Mouse (Mus musculus) layer of hippocampus, postnatal 25 days (tissue): ENCODE data around the gene Pgap1. TPM values are rescaled to one million over a fixed set of nuclear protein-coding genes. Genes with fewer than 3 reads are reported as not detected.

Source experiments
- DNase-seq, 2 experiments: peaks; one replicate each; pipeline ENCODE4 v3.0.0; 2022; ENCODE audit warnings: mixed read lengths in 2 of 2, low spot score in 1 of 2; ENCODE audit errors: extremely low spot score in 1 of 2
- total RNA-seq, 2 experiments: library from RNA; stranded (reverse); gene quantifications; 2 replicates each; pipeline ENCODE4 v1.2.3; 2021

Gene Pgap1
- 10 to 100 TPM; 20.1 to 22.6 TPM for total RNA-seq

DNA sequence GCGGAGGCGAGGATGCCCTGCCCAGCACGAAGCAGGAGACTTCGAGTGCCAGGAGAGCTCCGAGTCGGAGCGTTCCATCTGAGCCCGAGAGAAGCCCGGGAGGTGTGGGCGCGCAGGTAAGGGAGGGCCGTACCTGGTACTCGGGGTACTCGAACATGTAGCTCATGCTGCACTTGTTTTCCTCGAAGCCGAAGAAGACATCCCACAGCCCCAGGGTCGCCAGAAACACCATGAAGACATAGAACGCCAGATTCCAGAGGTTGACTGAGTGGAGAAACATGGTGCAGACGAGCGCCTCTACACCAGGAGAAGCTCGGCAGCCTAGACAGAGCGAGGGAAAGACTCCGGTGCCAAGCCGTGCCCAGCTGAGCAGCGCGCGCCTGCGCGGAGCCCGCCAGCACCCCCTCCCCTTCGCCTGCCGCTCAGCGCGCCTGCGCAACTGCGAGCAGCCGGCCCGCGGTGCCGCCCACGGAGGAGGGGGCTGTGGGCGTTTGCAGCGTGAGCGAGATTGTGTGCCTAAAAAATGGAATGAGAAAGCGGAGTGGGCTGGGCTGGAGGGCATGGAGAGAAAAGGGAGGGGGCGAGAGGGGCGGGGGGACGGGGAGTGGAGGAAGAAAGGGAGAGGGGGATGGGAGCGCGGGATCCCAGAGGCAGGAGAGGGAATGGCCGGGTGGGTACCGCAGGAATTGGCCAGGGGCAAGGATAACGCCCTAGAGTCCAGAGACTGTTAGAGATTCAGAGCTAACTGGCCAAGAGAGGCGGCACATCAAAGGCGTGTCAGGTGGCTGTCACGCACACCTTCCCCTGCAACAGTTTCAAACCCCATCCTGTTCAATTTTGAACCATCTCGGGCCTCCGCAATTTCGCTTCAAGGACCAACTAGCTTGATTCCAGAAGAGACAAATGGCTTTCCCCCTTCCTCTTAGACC, at the start of gene Pgap1:
TSS of gene Pgap1 (minus strand) at position 384 of the 929 bp plus-strand sequence.
- peak; percentile 78 to 80 for DNase-seq

DNA sequence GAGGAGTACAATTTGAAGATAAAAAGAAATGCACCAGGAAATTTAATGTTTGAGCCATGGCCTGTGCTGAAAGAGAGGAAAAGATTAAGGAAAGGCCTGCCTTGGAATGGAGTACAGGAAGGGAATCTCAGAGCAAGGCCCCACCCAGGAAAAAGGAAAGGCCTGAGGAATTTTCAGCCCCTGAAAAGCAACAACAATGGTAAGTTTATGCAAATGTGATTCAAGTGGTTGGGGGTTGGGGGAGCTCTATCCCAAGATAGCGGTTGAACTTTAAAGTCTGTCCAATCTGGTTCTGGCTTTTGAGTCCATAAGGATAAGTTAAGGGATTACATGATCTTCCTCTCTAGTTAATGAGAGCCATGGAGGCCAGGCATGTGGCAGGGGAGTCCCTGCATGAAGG, 49.5 kb upstream of the Pgap1 start:
- DNase-seq = no peak

DNA sequence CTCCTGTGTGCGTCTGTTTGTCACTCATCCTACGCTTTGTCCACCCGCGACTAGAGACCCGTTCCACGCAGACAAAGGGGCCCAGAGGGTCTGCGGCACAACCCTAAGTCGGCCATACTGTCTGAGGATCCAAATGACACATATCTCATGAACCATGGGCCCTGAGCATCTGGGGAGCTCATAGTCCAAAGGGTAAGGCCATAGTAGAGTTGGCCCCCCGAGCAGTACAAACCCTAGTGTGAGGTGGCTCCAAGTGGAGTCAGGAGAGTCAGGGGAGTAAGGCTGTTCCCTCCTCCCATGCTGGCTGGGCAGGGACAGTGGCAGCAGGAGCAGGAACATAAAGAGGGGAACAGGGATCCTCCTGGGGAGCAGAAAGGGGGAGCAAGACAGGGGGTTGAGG, 44.2 kb upstream of the Pgap1 start:
- no peak for DNase-seq

DNA sequence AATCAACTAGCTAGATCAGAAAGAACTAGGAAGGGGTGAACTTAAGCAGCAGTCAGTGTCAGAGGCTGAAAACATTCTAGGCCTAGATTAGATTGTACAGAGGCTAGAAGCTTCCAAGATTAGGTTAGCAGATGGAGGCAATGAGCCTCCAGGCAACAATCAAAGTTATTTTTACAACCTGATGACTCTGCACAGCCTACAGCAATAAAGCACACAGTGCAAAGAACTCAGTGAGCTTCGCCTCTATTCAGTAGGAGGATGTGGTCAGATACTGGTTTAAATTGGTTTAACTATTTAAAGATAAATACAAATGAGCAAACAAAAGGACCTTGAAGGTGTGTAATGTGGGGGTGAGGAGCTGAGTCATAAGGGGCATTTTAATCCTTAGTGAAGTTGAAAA, 42.8 kb upstream of the Pgap1 start:
- DNase-seq = no peak

DNA sequence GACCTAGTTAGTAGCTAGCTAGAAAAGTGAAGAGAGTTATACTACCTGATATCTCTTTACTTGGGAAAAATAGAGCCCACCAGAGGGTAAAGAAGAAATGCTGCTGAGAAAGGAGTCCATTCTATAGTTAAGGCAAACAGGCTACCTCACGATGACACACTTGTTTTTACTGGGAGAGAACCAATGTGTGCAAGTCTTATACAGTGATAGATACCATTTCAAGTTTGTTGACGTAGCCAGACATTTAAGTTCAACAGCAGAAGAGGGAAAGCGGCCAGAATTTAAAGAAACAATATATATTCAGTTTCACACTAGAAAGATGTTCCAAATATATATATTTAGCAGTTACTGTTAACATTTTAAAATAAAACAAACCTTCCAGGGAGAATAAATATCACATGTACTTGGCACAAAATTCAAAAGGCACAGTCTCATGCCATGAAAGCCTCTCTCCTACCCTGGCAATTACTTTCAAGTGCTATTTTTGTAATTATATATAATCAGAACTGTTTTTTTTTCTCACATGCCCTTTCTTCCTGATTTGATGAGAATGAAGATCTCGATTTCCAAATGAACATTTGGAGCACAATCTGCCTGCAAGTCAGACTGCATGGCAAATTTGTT, 40.2 kb upstream of the Pgap1 start:
- no peak for DNase-seq

DNA sequence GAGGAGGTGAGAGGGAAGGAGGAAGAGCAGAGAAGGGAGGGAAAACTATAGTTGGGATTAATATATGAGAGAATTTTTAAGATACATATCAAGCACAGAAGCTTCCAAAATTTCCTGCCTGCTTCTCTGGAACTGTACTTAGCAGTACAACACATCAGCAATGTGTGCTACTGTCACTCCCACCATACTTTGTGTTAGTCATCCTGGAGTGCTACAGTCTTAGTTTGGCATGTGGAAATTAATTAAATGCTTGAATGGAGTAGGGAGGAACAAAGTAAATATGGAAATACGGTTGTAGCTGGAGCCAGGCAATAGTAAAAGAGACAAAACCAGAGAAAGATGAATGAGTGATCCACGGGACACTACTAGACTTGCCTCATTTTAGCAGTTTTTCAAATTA, 38.7 kb upstream of the Pgap1 start:
- no peak for DNase-seq

DNA sequence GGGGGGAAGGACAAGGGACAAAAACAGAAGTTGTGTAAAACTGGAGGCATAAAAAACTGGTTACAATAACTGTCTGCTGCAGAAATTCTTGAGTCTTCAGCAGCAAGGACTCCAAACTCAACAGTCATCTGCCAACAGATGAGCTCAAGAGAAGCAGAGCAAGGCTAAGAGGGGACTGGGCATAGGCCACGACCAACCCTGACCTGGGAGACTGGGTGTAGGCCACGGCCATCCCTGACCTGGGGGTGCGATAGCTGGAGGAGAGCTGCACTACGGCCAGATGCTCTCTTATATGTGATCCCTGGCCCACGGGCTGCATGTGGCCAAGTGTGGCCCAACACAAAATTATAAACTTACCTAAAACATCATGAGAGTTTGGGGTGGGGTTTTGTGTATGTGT, 29.6 kb upstream of the Pgap1 start:
- no peak for DNase-seq

DNA sequence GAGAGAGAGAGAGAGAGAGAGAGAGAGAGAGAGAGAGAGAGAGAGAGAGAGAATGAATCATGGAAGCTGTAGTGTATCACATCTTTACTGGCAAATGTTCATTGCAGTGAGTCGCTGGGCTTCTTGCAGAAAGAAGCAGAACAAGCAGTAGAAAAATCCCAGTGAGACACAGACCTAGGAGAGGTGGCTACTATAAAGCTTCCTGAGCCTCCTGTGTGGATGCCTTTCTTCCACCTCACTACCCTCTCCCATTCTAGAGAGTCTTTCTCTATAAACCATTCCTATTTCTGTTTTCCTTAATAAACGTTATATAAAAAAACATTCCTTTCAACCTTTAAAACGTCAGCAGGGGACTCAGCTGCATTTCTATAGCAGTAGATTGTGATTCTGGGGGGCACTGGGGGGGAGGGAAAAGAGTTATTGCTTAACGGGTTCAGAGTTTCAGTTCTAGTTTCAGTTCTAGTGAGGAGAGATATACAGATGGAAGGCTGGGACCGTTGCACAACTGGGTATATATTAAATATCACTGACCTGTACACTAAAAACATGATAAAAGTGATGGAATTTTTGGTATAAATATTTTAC, 28.6 kb upstream of the Pgap1 start:
- no peak for DNase-seq

DNA sequence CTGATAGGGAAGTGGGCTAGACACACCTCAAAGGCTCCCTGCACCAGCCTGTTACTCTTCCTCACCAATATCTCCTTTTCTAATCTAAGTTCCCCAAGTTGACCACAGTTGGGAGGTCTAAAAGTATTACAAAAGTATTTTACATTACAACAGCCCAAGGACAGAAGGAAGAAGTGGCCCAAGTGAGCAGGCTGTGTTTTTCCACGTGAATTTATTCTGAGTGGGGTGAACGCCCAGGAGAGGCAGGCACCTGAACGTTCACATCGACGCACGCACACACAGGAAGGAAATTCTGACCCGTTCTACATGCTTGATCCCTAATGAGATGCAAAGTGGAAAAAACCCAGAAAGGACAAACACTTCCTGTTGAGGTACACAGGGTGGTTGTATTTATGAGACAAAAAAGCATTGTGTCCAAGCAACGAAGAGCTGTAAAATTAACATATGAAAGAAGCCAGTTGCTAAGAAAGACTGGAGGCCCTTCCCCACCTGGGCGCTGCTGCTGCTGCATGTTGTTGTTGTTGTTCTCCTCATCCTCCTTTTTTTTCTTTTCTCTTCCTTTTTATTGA, 27.9 kb upstream of the Pgap1 start:
- no peak for DNase-seq

DNA sequence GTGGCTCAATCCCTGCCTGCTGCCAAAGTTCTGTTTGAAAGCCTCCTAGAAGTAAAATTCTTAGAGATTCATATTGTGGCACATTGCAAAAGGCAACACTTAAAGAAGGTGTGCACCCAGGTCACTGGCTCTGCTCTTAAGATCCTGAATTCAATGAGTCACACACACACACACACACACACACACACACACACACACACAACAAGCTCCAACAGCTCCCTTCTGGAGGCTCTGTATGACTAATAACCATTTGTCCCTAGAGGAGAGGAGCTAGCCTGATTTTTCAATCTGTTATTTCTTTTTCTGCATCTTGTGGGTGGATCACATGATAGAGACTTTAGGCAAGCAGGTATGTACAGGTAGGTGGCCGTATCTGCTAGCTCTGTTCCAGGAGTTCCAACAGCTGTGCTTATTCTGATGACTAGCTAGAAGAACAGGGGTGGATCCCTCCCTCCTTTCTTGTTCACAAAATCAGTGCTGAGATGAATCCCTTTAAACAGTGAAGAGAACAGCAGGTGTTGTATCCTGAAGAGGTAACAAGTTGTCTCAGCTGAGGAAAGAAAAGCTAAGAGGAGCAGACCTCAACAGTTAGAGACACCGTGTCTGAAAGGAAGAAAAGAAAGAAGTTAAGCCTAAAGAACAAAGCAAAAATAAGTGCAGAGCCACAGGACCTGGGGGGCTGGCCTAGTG, 27.2 kb upstream of the Pgap1 start:
- no peak for DNase-seq

DNA sequence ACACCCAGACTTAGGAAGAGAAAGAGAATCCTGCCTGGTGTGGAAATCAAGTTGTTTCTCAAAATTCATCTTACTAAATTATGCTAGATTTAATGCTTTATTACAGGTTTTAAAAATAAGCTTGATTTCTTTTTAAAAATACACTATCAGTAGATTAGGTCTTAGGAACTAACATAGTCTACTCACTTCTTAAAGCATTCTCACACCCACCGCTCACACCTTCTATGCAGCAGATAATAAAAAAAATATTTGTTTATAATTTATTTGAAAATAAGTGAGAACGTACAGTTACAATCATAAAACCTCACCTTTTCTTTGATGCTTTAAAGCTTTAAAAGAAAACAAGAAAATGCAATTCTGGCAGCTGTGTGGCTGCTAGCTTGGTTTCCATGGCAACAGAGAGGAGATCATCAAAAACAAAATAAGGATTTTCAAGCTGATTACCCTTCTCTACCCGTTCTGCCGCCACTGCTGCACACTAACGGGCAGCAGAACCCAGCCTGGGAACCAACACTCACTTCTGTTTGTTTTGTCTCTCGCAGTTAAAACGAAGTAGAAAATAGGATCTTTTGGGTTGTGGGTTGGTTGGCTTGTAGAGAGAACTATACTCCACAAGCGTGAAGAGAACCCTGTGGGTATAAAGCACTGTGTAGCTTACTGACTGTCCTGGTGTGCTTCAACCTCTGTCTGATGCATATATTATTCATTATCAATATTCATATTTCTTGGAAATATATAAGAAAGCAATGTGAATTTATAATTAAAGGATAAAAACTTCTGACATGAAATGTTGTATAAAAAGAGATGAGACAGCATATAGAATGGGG, 21.1 kb upstream of the Pgap1 start:
- DNase-seq = no peak

DNA sequence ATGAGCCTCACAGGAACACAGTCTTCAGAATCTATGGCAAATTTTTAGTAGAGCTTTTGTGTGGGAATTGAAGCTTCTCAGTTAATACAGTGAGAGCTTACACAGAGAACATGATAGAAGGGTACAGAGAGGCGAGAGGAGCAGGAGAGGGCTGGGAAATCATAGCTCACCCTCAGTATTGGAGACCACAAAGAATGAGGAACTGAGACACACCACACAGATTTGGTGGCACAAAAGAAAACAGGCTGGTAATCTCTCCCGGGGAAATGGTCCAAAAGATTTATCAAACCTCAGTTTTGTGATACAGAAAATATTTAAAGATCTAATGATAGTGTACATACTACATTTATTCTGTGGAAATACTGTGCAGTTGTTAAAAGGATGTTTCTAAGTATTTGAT, 11.6 kb upstream of the Pgap1 start:
- DNase-seq = no peak

DNA sequence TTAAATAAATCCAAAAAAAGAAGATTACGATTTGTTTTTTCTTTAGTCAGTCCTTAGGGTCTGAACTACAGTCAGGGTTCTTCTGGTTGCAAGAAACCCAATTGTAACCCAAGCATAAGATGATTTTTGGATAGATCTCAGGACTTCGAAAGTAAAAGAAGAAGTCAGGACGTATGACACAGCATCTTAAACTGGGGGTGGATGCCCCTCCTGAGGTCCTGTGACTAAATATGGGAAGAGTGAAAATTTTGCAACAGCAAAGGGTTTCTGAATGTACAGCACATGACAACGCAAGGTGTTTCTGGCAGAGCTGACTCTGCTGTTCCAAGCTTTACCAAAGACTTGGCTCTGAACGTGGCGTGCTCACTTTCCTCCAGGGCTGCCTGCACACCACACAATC, 6.4 kb upstream of the Pgap1 start:
- DNase-seq = no peak

DNA sequence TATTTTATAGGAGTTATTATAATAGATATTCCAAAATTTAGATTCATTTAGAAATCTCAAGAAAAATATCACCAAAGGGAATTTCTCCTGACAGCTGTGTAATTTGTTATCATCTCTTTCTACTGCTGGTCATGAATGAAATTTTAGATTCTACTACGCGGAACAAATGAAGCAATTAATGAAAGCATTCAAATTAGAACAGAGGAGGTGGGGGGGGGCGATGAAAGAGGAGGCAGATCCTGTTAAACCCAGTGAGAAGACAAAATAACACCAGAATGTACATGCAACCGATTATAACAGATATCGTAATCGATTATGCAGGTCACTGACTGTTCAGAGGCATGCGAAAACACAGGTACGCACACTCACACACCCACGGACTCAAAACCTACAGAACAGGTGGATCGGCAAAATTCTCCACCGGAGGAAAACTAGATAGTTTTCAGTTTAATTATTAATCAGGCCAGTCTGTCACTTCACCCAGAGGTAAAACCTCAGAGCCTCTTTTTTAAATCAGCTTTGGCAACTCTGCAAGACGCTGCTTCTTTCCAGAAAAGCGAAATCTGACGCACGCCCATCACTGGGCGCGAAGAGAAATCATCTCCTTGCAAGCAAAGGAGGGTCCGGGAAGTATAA, 780 bp downstream of the Pgap1 start:
- no peak for DNase-seq

DNA sequence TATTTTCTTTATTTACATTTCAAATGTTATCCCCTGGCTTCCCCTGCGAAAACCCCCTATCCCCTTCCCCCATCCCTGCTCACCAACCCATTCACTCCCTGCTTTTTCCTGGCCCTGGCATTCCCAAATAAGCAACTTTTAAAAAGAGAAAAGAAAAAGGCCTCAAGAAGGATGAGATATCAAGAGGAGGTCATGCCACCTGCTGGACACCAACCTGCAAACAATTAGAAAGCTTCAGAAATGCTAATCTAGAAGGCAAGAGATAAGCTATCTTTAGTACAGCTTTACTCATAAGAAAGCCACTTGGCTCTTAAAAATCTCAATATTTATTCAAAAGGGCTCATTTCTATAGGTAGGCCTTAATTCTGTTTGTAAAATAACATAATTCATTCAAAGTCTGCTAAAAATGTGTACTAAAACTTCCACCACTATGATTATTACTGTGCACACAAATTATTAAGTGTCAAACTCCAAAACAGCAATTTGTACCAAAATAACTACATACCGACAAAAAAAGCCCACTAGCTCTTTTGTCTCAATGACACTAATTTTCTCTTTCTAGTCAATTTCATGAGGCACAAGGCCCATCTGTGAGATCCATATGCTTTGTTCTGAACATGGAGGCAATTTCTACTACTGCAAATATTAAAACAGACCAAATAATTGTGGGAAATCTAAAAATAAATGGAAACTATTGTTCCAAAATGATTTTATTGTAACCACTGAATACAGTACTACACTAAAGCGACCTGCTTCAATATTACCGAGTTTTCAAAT, 1.9 kb downstream of the Pgap1 start:
- DNase-seq = no peak

DNA sequence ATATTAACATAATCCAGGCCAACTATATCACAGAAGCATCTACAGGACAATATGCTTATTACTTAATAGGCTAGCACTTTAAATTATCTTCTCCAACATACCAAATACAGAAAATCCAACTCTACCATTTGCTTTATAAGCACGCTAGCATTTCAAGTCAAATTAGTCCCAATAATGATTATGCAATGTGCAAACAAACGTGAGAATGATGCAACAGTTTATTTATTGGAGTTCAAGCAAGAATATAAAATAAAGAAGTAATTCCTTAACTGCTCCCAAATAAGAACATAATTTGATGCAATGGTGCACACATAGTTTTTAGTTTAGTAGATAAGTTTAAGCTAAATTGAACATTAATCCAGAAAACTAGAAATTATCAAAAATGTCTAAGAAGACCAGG, 4.9 kb downstream of the Pgap1 start:
- no peak for DNase-seq

DNA sequence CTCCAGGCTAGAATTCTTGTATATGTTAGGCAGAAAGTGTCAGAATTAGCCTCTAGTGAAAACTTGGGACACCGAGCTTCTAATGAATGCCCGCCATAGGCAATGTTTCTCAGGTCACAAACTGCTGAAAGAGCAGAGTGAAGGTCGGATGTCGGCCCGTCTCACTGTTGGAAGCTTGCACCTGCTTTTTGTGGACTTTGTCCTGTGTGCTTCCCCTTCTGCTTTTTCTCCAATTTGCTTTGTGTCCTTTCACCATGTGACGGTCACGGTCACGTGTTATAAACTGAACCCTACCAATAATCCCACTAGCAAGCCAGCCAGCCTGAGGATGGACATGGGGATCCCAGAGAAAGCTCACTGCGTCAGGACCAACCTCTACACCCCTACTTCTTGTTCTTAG, 12.3 kb downstream of the Pgap1 start:
- DNase-seq = no peak

DNA sequence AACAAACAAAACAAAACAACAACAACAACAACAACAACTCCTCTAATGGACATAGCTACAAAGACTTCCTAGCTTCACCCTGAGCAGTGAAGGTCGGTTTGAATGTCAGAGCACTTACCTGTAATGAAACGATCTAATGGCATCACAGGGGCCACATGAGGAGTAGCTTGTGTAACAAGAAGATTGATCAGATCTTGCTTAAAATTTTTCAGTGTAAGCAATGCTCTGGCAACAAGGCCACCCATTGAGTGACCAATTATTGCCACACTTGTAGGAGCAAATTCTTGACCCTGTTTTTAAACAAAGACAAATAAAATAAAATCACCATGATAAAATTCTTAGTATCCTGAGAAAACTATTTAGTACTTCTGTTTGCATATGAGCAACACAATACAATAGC, 14.6 kb downstream of the Pgap1 start:
- DNase-seq = no peak

DNA sequence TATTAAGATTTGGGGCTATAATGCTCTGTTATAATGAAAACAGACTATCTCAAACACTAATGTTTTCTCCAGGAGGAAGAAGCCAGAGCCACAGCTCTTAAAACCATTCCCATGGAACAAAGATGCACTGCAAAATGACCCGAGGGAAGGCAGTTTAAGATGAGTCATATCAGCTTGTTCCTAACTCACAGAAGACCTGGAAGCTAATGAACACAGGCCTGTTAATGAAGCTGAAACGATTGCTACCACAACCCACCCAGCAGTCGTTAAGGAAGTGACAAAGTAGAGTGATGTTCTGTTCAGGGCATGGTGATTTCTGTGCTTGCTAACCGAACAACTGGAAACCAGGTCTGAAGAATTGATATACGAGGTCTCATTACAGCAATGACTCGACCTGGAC, 26.3 kb downstream of the Pgap1 start:
- DNase-seq = no peak
